Mouse (Mus musculus): ENCODE measurements around the gene Gm12394.
"Not testable (repeated sequence)": the region's sequence is repeated elsewhere in the genome, so short reads cannot be mapped to it uniquely, and the experiment has no call there.

Gm12394 gene

DNA sequence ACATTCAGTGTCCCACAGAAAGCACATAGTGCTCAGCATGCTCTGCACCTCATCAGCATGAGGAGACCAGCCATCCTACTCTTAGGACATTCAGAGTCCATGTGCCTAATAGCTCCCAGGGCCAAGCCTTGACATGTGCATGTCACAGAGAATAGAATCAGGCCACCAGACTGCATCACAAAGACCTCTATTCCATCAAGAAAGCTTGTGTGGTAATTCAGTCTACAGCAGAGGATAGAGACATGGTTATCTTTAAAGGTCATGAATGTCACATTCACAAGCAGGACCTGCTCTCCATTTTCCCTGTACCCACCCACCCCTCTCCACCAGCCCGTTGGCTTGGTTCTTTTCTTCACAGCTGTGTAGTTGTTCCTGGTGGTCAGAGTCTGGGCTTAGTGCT, 2.8 kb downstream of the Gm12394 start, which contains the start of gene Fam205a1:
TSS of gene Fam205a1 (minus strand) at position 101 of the 400 bp plus-strand sequence.
- DNase-seq = not testable (repeated sequence)

DNA sequence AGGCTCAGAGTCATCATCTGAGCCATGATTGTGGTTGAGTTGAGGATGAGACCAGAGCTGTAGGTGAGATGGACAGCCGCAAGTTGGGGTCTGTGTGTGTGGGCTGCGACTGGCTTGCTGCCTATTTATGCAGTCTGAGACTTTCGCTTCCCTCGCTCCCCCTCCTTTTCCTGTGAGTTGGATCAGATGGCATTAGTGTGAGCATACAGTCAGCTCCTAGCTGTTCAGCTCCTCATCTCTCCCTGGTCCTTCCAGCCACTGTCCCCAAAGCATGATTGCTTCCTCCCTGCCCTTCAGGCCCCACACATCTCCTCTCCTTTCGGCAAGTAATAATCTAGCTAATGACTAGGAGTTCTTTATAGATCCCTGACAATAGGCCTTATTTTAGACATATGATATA, 82.7 kb downstream of the Gm12394 start, which contains the start of gene Ccl21a:
TSS of gene Ccl21a (minus strand) at position 101 of the 400 bp plus-strand sequence.
- not testable (repeated sequence) for DNase-seq

DNA sequence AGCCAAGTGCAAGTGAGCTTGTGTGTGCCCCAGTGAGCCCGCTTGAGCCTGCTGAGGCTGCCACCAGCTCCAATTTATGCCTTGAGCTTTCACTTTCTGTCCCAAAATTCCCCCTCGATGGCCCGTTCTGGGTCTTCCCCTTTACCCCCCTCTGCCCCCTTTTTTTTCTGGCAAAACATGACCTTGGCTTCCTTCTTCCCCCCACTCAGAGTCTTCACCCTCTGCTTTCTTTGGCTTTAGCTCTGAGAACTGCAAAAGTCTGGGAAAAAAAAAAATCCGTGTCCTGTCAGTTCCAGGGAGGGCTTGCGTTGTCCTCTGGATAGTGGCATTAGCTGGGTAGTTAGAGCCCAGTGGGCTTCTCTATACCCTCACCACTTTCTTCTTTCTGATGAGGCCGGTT, 100.1 kb downstream of the Gm12394 start, which contains the start of gene Ccl19:
TSS of gene Ccl19 (minus strand) at position 101 of the 400 bp plus-strand sequence.
- not testable (repeated sequence) for DNase-seq

DNA sequence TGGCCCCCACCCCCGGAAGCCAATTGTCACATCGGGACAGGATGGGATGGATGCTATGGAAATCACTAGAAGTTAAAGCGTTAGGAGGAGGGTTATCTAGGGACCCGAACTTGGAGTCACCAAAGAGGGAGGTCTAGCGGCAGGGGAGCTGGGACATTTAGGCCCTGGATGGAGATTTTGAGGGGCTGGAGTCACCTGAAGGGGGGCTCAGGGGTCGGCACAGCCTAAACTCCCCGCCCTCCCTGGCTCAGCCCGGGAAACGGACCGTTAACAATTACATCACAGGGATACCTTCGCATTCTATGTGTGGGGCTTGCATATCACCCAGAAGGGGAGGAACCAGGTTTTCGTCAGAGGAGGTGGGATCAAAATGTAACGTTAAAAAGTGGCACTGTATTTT, 121.3 kb downstream of the Gm12394 start, which contains the start of gene 4930578G10Rik:
TSS of gene 4930578G10Rik (plus strand) at position 301 of the 400 bp plus-strand sequence.
- not testable (repeated sequence) for DNase-seq

Data from cerebellum, adult 11 months (tissue).